Mouse (Mus musculus) neural tube, embryonic 14.5 days (tissue): ENCODE measurements around the gene Pnkp. TPM values are rescaled to one million over a fixed set of nuclear protein-coding genes. Genes with fewer than 3 reads are reported as not detected.

Experiments used
- ATAC-seq: fragments of 200-750 bp; cut with Nextera tagmentation; 2 replicates; pipeline ENCODE4 v1.8.0; 2017; ENCODE audit warnings: low read depth, mild to moderate bottlenecking, moderate TSS enrichment, moderate library complexity
- H3K27ac ChIP-seq: fragments of 300-500 bp; sonication (generic); 2 replicates; pipeline ENCODE4 v1.5.1; 2014; ENCODE audit warnings: low read depth, mild to moderate bottlenecking, control low read depth, low read length, moderate library complexity, mixed read lengths
- H3K27me3 ChIP-seq: fragments of 300-500 bp; sonication (generic); 2 replicates; pipeline ENCODE4 v1.6.1; 2014; ENCODE audit warnings: low read length; ENCODE audit not compliant: control insufficient read depth, insufficient read depth
- H3K36me3 ChIP-seq: fragments of 300-500 bp; sonication (generic); 2 replicates; pipeline ENCODE4 v1.6.1; 2014; ENCODE audit warnings: low read length, mixed read lengths; ENCODE audit not compliant: control insufficient read depth, insufficient read depth
- H3K4me1 ChIP-seq: fragments of 300-500 bp; sonication (generic); 2 replicates; pipeline ENCODE4 v1.6.1; 2014; ENCODE audit warnings: low read length; ENCODE audit not compliant: control insufficient read depth, insufficient read depth
- H3K4me2 ChIP-seq: fragments of 300-500 bp; sonication (generic); 2 replicates; pipeline ENCODE4 v1.6.1; 2014; ENCODE audit warnings: mild to moderate bottlenecking, low read depth, low read length, control low read depth
- H3K4me3 ChIP-seq: fragments of 300-500 bp; sonication (generic); 2 replicates; pipeline ENCODE4 v1.5.1; 2014; ENCODE audit warnings: low read depth, low read length, control low read depth, mixed read lengths
- H3K9ac ChIP-seq: fragments of 300-500 bp; sonication (generic); replicated peaks from 2 replicates; pipeline ENCODE4 v1.6.1; 2014; ENCODE audit warnings: low read depth, mild to moderate bottlenecking, control low read depth, low read length, mixed read lengths
- H3K9me3 ChIP-seq: fragments of 300-500 bp; sonication (generic); 2 replicates; pipeline ENCODE4 v1.6.1; 2016; ENCODE audit warnings: low read length; ENCODE audit not compliant: control insufficient read depth
- WGBS: fragments of 180-500 bp; shearing (Covaris S2); extraction: QIAGEN DNeasy Blood & Tissue Kit; methylation state at CpG from one replicate; pipeline ENCODE4 v1.1.7; 2014; 5-methylcytosine and 5-hydroxymethylcytosine counted together
- polyA plus RNA-seq: library from polyadenylated mRNA; unstranded; fragments of >200 nt; fragmentation: Nextera tagmentation; extraction: Ambion mirVana; gene quantifications from 2 replicates; pipeline ENCODE4 v1.2.1, GENCODE M21; 2014

The Pnkp gene
- polyA plus RNA-seq, 1 experiment from 2014 or later, result 27.1 TPM

DNA sequence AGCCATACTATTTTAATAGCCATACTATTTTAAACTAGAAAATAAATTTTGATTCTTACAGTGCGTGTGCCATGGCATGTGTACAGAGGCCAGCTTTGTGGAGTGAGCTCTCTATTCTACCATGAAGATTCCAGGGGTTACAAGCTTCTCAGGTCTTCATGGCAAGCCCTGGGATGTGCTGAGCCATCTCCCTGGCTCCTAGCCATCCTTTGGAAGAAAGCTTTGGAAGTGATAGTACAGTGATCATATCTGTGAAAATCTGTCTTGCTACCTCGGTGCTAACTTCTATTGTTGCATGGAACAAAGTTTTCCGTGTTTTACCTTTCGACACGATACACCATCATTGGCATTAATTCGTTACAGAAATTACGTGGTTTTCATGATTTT, 38.3 kb downstream of the Pnkp start:
- Histone ChIP-seq H3K4me3 (peak overlapping the region; percentile 42), H3K9me3 (no peaks in the 10 kb centered on the region), H3K4me1 (peaks cover 38% of the 10 kb centered on the region), H3K27ac (peak overlapping the region; percentile 84), H3K27me3 (no peaks in the 10 kb centered on the region), H3K9ac (no peak overlapping the region), H3K36me3 (peaks cover 9% of the 10 kb centered on the region; the same call in 1 of the 2 replicates), H3K4me2 (peak overlapping the region; percentile 69)
- no peak for ATAC-seq
- WGBS, result 23% methylated on average over 7 of the region's 7 CpGs

DNA sequence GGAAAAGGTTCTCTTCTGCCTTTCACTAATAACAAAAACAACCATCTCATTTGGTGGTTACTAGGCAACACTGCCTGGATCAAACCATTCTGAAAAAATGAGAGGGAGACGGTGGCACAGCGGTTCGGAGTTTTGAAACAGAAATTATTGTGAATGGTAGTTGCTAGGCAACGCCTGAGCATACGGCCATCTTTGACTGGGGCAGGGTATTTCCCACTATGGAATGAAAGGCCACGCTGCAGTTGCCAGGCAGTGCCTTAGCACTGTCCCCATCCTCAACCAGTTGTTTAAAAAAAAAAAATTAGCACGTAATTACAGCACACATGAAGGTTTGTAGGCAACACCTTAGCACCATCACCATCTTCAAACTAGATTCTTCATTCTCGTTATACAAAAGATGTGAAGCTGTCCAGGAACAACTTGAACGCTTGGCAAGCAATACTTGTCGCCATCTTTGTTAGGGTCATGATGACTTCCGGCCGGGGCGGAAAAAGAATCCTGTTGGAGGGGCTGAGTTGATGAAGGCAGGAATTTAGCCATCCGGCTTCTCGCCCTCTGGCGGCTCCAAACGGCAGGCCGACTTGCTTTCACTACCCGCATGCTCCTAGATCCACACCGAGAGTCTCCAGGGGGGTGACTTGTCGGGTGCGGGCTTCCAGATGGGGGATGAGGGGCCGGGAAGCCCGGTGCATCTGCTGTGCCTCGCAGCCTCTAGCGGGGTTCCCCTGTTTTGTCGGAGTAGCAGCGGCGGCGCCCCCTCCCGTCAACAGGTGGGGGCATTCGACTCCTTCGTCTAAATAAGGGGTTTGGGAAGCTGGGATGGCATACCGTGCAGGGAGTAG, 38.9 kb downstream of the Pnkp start, which contains the start of gene Fuz:
Gene Fuz, plus strand, starts transcription at position 487 of the 842 bp plus-strand sequence.
- under 1% methylated on average over 34 of the region's 34 CpGs for WGBS
- Histone ChIP-seq H3K4me2 (peak within 1 kb of the TSS; percentile 69), H3K36me3 (peaks cover 14% of the 10 kb centered on the region), H3K9me3 (no peaks in the 10 kb centered on the region), H3K4me1 (peaks cover 34% of the 10 kb centered on the region), H3K9ac (peak within 1 kb of the TSS; percentile 54), H3K27ac (peak within 1 kb of the TSS; percentile 84), H3K27me3 (no peaks in the 10 kb centered on the region), H3K4me3 (peak within 1 kb of the TSS; percentile 42)
- ATAC-seq, result peak; percentile 78

DNA sequence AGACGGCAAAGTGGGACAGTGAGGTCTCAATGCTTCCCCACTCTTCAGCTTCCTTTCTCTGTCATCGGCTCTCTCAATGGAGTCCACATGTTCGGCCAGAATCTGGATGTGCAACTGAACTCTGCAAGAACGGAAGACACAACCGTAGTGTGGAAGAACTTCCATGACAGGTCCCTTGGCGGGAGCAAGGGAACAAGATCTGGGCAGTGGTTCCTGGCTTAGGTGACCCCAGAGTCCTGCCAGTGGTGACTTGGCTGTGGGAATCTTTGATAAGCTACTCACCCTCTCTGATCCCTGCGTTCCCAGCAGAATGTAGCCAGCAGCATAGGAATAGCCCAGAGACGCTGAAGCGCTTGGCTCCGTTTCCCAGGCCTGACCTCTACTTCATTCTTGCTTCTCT, 39.6 kb downstream of the Pnkp start:
- Histone ChIP-seq H3K9ac (peak overlapping the region; percentile 54), H3K4me2 (peak overlapping the region; percentile 69), H3K4me1 (peaks cover 27% of the 10 kb centered on the region), H3K27me3 (no peaks in the 10 kb centered on the region), H3K9me3 (no peaks in the 10 kb centered on the region), H3K36me3 (peaks cover 15% of the 10 kb centered on the region), H3K4me3 (peak overlapping the region; percentile 42), H3K27ac (peak overlapping the region; percentile 84)
- 35% methylated on average over 10 of the region's 10 CpGs for WGBS
- ATAC-seq, result no peak

DNA sequence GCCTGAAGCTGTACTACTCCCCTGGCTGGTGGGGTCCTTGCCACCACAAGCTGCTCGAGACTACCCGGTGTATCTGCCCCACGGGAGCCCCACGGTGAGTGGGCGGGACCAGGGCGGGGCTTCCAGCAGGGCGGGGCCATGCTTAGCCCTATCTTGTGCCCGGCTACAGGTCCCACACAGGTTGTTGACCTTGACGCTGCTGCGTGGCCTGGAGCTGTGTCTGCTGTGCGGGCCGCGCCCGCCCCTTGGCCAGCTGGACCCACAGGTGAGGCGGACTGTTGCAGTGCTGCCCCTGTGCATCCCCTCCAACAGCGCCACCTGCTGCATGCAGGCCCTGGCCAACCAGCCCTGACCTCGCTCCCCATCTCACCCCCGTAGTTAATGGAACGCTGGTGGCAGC, 41.7 kb downstream of the Pnkp start:
- Histone ChIP-seq H3K36me3 (peaks cover 26% of the 10 kb centered on the region), H3K9ac (no peak overlapping the region), H3K9me3 (no peaks in the 10 kb centered on the region), H3K4me2 (no peak overlapping the region), H3K4me1 (peaks cover 18% of the 10 kb centered on the region), H3K27me3 (no peaks in the 10 kb centered on the region), H3K4me3 (no peak overlapping the region), H3K27ac (no peak overlapping the region)
- no peak for ATAC-seq
- 36% methylated on average over 19 of the region's 19 CpGs for WGBS

DNA sequence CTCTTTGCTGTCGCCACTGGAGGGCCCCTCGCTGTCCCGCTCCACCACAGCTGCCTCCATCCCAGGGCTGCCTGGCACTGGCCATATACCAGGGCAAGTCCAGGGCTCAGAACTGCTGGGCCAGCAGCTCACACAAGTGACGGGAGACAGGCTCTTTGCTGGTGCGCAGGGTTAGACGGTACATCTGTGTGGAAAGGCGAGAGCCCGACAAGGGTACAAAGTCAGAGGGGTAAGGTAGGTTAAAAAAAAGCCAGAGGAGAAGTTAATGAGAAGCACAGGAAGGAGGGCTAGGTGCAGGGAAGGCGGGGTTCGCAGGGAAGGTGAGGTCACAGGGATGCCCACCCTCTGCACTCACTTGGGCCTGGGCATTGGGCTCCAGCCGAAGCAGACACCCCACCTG, 43.7 kb downstream of the Pnkp start:
- H3K27ac ChIP-seq, result no peak overlapping the region
- H3K9ac ChIP-seq, result no peak overlapping the region
- no peak overlapping the region for H3K4me3 ChIP-seq
- WGBS, result 91% methylated on average over 11 of the region's 11 CpGs
- no peak for ATAC-seq
- H3K27me3 ChIP-seq, result no peaks in the 10 kb centered on the region
- peaks cover 12% of the 10 kb centered on the region for H3K4me1 ChIP-seq
- peaks cover 45% of the 10 kb centered on the region for H3K36me3 ChIP-seq
- H3K4me2 ChIP-seq, result no peak overlapping the region
- H3K9me3 ChIP-seq, result no peaks in the 10 kb centered on the region

DNA sequence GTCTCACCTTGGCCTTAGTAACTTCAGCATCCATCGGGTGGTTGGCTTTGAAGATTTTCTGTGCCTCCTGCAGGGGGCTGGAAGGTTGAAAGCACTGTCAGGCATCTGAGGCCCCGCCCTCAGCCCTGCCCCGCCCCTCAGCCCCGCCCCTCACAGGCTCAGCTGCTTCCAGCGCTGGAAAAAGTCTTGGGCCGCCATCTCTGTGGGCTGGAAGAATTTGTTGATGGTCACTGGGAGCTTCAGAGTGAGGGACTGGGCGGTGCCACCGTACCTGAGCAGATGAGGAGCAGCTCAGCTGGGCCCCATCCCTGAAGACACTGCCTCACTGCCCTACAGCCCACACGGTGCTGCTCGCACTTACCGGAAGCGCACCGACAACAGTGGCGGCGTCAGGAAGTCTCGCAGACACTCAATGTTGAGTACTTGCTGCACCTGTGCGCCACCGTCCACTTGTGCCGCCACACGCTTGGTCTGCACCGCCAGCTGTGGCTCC, 44.3 kb downstream of the Pnkp start:
- 20% methylated on average over 21 of the region's 21 CpGs for WGBS
- H3K27ac ChIP-seq, result no peak overlapping the region
- H3K4me2 ChIP-seq, result no peak overlapping the region
- ATAC-seq, result no peak
- peaks cover 51% of the 10 kb centered on the region for H3K36me3 ChIP-seq
- no peak overlapping the region for H3K4me3 ChIP-seq
- no peaks in the 10 kb centered on the region for H3K27me3 ChIP-seq
- no peaks in the 10 kb centered on the region for H3K9me3 ChIP-seq
- H3K4me1 ChIP-seq, result peaks cover 12% of the 10 kb centered on the region
- H3K9ac ChIP-seq, result no peak overlapping the region

DNA sequence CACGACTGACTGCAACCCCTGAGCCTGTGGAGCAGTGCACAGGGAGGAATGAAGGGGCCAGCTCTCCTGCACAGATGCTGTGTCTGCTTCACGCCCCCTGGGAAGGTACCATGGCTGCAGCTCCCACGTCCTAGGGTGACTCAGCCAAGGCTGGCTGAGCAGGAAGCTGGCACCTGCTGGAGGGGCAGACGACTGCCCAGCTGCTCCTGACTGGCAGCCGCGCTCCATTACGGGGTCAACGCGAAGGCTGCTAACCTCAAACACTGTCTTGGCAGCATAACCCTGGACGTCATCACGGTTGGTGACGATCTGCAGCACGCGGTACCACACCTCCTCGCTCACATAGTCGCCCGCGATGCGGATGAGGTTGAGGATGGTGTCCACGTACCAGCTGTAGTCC, 48.5 kb downstream of the Pnkp start:
- Histone ChIP-seq H3K4me3 (no peak overlapping the region), H3K27ac (no peak overlapping the region), H3K9ac (no peak overlapping the region), H3K36me3 (peaks cover 74% of the 10 kb centered on the region), H3K4me1 (no peaks in the 10 kb centered on the region), H3K4me2 (no peak overlapping the region), H3K27me3 (no peaks in the 10 kb centered on the region), H3K9me3 (no peaks in the 10 kb centered on the region)
- ATAC-seq, result no peak
- WGBS, result 93% methylated on average over 20 of the region's 20 CpGs

DNA sequence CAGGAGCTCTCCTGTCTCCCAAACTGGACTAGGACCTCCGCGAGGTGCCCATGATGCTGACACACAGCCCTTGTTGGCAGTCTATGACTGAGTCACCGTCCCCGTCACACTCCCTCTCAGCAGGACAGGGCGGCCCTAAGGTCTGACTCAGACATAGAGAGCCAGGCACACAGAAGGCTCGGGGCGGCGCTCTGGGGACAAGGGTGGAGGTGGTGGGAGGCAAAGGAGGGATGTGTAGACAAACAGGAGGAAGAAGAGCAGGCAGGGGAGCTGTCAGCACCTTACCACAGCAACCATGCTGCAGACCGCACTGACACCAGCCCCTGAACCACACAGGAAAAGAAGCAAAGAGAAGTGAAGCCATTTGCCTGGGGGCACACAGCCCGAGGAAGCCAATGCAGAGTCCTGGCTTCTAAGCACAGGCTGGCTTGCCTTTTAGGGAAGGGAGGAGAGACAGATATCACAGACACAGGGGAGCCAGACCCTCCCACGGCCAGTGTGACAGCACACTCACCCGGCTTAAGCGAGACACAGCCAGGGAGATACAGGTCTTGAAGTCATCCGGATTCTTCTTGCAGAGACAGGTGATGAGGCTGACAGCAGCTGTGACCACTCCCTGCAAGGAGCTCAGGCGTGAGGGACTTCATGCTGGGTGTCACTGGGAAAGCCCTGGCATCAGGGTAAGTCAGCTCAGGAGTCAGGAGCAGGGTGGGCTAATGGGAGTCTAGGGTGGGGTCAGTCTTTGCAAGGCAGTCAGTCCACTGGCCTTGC, 52.0 kb downstream of the Pnkp start:
- Histone ChIP-seq H3K27me3 (no peaks in the 10 kb centered on the region), H3K36me3 (peaks cover 65% of the 10 kb centered on the region), H3K27ac (no peak overlapping the region), H3K9me3 (no peaks in the 10 kb centered on the region), H3K4me1 (no peaks in the 10 kb centered on the region), H3K4me3 (no peak overlapping the region), H3K4me2 (no peak overlapping the region), H3K9ac (no peak overlapping the region)
- WGBS, result 92% methylated on average over 15 of the region's 15 CpGs
- ATAC-seq, result no peak
